Mouse (Mus musculus) MEL (cell line): ENCODE results near the gene Enc1. TPM values are rescaled to one million over a fixed set of nuclear protein-coding genes. Genes with fewer than 3 reads are reported as not detected.

Experiments
- DNase-seq: peaks from one replicate; pipeline ENCODE4 v3.0.0; 2011; ENCODE audit warnings: low read depth, low spot score
- H3K27ac ChIP-seq: 2 replicates; pipeline ENCODE4 v1.5.1; 2012; ENCODE audit warnings: low read depth, mild to moderate bottlenecking, control low read depth, low read length, moderate library complexity; ENCODE audit not compliant: control insufficient read depth
- H3K27me3 ChIP-seq, 2 experiments: fragments of 150-350 bp in 1 of 2; sonication (generic) in 1 of 2; 2 replicates each; pipeline ENCODE4 v1.6.1; 2012; ENCODE audit warnings: low read length in 2 of 2, mild to moderate bottlenecking in 2 of 2, improper control_type of control experiment in 1 of 2, moderate library complexity in 1 of 2; ENCODE audit not compliant: insufficient read depth in 2 of 2, control insufficient read depth in 1 of 2
- H3K36me3 ChIP-seq, 2 experiments: 2 replicates each; pipeline ENCODE4 v1.6.1; 2012 to 2014; ENCODE audit warnings: low read length in 2 of 2, improper control_type of control experiment in 1 of 2, inconsistent platforms in 1 of 2, mild to moderate bottlenecking in 1 of 2; ENCODE audit not compliant: insufficient read depth in 2 of 2, control insufficient read depth in 1 of 2
- H3K4me1 ChIP-seq, 2 experiments: fragments of 150-350 bp in 1 of 2; sonication (generic) in 1 of 2; 2 replicates each; pipeline ENCODE4 v1.6.1; 2012; ENCODE audit warnings: low read length in 2 of 2, improper control_type of control experiment in 1 of 2, mild to moderate bottlenecking in 1 of 2; ENCODE audit not compliant: insufficient read depth in 2 of 2, control insufficient read depth in 1 of 2
- H3K4me3 ChIP-seq, 2 experiments: fragments of 150-350 bp in 1 of 2; sonication (generic) in 1 of 2; 2 replicates each; pipeline ENCODE4 v1.5.1; 2012; ENCODE audit warnings: low read depth in 2 of 2, low read length in 2 of 2, mild to moderate bottlenecking in 2 of 2, moderate library complexity in 2 of 2, control low read depth in 1 of 2, improper control_type of control experiment in 1 of 2; ENCODE audit not compliant: control insufficient read depth in 1 of 2, insufficient read depth in 1 of 2
- H3K79me2 ChIP-seq: 2 replicates; pipeline ENCODE4 v1.6.1; 2012; ENCODE audit warnings: mild to moderate bottlenecking, low read length, moderate library complexity; ENCODE audit not compliant: control insufficient read depth, poor library complexity, insufficient read depth
- H3K9ac ChIP-seq: 2 replicates; pipeline ENCODE4 v1.6.1; 2012; ENCODE audit warnings: low read depth, mild to moderate bottlenecking, control low read depth, low read length, moderate library complexity; ENCODE audit not compliant: control insufficient read depth, poor library complexity, severe bottlenecking
- H3K9me3 ChIP-seq: fragments of 150-350 bp; sonication (generic); replicated peaks from 2 replicates; pipeline ENCODE4 v1.6.1; 2012; ENCODE audit warnings: mild to moderate bottlenecking, low read length, improper control_type of control experiment, moderate library complexity; ENCODE audit not compliant: insufficient read depth
- ELF1 ChIP-seq: IDR thresholded peaks from 2 replicates; pipeline ENCODE4 v1.6.1; 2014; ENCODE audit warnings: low read depth, mild to moderate bottlenecking, inconsistent platforms, low read length, improper control_type of control experiment, moderate library complexity
- GABPA ChIP-seq: IDR thresholded peaks from 2 replicates; pipeline ENCODE4 v1.6.1; 2012; ENCODE audit warnings: low read depth, mild to moderate bottlenecking, inconsistent platforms, low read length, improper control_type of control experiment, moderate library complexity
- HCFC1 ChIP-seq: IDR thresholded peaks from 2 replicates; pipeline ENCODE4 v1.6.1; 2012; ENCODE audit warnings: low read depth, mild to moderate bottlenecking, inconsistent platforms, low read length, improper control_type of control experiment, moderate library complexity
- KAT2A ChIP-seq: conservative IDR thresholded peaks from 2 replicates; pipeline ENCODE4 v1.6.1; 2012; ENCODE audit warnings: low read depth, low read length, improper control_type of control experiment, inconsistent platforms
- MAZ ChIP-seq: IDR thresholded peaks from 2 replicates; pipeline ENCODE4 v1.6.1; 2012; ENCODE audit warnings: low read depth, mild to moderate bottlenecking, inconsistent platforms, low read length, improper control_type of control experiment
- MYB ChIP-seq: IDR thresholded peaks from 2 replicates; pipeline ENCODE4 v1.6.1; 2011; ENCODE audit warnings: mild to moderate bottlenecking, low read depth, low read length, improper control_type of control experiment
- NELFE ChIP-seq: IDR thresholded peaks from 2 replicates; pipeline ENCODE4 v1.6.1; 2011; ENCODE audit warnings: low read depth, low read length, improper control_type of control experiment
- RAD21 ChIP-seq: IDR thresholded peaks from 2 replicates; pipeline ENCODE4 v1.6.1; 2011; ENCODE audit warnings: mild to moderate bottlenecking, low read depth, low read length, improper control_type of control experiment
- USF1 ChIP-seq: IDR thresholded peaks from 2 replicates; pipeline ENCODE4 v1.6.1; 2014; ENCODE audit warnings: low read depth, mild to moderate bottlenecking, inconsistent platforms, low read length, improper control_type of control experiment, moderate library complexity
- ZKSCAN1 ChIP-seq: IDR thresholded peaks from 2 replicates; pipeline ENCODE4 v1.6.1; 2012; ENCODE audit warnings: low read depth, mild to moderate bottlenecking, inconsistent platforms, low read length, improper control_type of control experiment, moderate library complexity
- polyA plus RNA-seq, 2 experiments: library from polyadenylated mRNA; stranded (reverse) in 1 of 2; unstranded in 1 of 2; fragments of >175 nt in 1 of 2; fragments of >200 nt in 1 of 2; gene quantifications; 2 replicates each; pipeline versions ENCODE4 v1.2.1 to v1.2.4; 2012; ENCODE audit warnings: low replicate concordance in 2 of 2, low read depth in 1 of 2; ENCODE audit not compliant: insufficient read length in 2 of 2, insufficient read depth in 1 of 2, missing spikeins in 1 of 2
- total RNA-seq: library from RNA; depleted of rRNA; stranded (reverse); fragments of 300-350 nt; gene quantifications from 2 replicates; pipeline ENCODE4 v1.2.3, GENCODE M21; 2012

Gene Enc1
- total and polyA plus RNA-seq, 3 experiments: not detected

GRCm38 (mm10) chr13:97223856-97224255 is 17.0 kb upstream of the Enc1 start:
- Histone ChIP-seq H3K4me1 (no peaks in the 10 kb centered on the region), H3K27me3 (peaks cover 0 to 1% of the 10 kb centered on the region in 2 experiments; a peak in 1 of 4 replicates), H3K9ac (no peak overlapping the region), H3K4me3 (no peak overlapping the region), H3K27ac (no peak overlapping the region), H3K9me3 (no peaks in the 10 kb centered on the region), H3K36me3 (no peaks in the 10 kb centered on the region), H3K79me2 (no peaks in the 10 kb centered on the region)
- TF ChIP-seq MAZ (no peak), ELF1 (no peak), KAT2A (no peak), HCFC1 (no peak), ZKSCAN1 (no peak)
- TF ChIP-seq, all 39 proteins: peak for 0
- no peak for DNase-seq

- DNase-seq: no peak
- H3K9ac ChIP-seq: no peak overlapping the region
- no peaks in the 10 kb centered on the region for H3K9me3 ChIP-seq
- H3K27ac ChIP-seq: no peak overlapping the region
- no peak overlapping the region for H3K4me3 ChIP-seq
- H3K4me1 ChIP-seq: no peaks in the 10 kb centered on the region
- H3K36me3 ChIP-seq: no peaks in the 10 kb centered on the region
- TF ChIP-seq ELF1 (no peak), RAD21 (no peak), NELFE (no peak)
- TF ChIP-seq, all 39 proteins: peak for 0
- no peaks in the 10 kb centered on the region for H3K79me2 ChIP-seq
- H3K27me3 ChIP-seq: peaks cover 0 to 1% of the 10 kb centered on the region in 2 experiments; a peak in 1 of 4 replicates
Measured at GRCm38 (mm10) chr13:97224341-97224982, 16.4 kb upstream of the Enc1 start.

GRCm38 (mm10) chr13:97225130-97225529 is 15.8 kb upstream of the Enc1 start:
- Histone ChIP-seq H3K27me3 (peaks cover 0 to 1% of the 10 kb centered on the region in 2 experiments; a peak in 1 of 4 replicates), H3K4me3 (no peak overlapping the region), H3K36me3 (no peaks in the 10 kb centered on the region), H3K27ac (no peak overlapping the region), H3K9me3 (no peaks in the 10 kb centered on the region), H3K9ac (no peak overlapping the region), H3K79me2 (no peaks in the 10 kb centered on the region), H3K4me1 (no peaks in the 10 kb centered on the region)
- no peak for DNase-seq
- TF ChIP-seq MYB (no peak), GABPA (no peak), USF1 (no peak), HCFC1 (no peak)
